Mouse (Mus musculus) C3H10T1/2 (cell line): ENCODE data around the gene Dctn3. TPM values are rescaled to one million over a fixed set of nuclear protein-coding genes. Genes with fewer than 3 reads are reported as not detected.

Experiments used
- polyA plus RNA-seq, 2 experiments: library from polyadenylated mRNA; unstranded; fragments of >200 nt; fragmentation: generic; extraction: Trizol; gene quantifications; one replicate each; pipeline ENCODE4 v1.2.1; 2012; ENCODE audit warnings: missing spikeins in 2 of 2

Gene Dctn3
- 100 to 1,000 TPM; 122 to 198 TPM for polyA plus RNA-seq

DNA sequence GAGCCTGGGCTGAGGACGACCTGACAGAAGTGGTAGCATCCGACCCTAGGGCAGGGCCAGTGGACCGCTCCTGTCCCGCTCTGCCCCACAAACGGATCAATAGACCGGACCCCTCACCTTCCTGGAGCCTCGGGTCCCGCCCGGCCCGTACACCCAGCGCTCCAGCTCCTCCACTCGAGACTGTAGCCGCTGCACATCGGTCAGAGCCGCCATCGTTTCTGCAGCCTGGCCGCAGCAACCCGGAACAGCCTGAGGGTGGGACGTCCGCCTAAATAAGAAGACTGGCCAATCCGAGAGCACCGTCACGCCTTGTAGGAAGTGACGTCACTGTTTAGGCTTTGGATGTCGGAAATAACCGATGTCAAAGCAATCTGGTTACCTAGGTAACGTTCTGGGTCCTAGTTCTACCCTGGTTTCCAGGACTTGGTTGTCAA is at the start of gene Dctn3:
Dctn3 (minus strand) TSS at position 253 of the 434 bp plus-strand sequence.

DNA sequence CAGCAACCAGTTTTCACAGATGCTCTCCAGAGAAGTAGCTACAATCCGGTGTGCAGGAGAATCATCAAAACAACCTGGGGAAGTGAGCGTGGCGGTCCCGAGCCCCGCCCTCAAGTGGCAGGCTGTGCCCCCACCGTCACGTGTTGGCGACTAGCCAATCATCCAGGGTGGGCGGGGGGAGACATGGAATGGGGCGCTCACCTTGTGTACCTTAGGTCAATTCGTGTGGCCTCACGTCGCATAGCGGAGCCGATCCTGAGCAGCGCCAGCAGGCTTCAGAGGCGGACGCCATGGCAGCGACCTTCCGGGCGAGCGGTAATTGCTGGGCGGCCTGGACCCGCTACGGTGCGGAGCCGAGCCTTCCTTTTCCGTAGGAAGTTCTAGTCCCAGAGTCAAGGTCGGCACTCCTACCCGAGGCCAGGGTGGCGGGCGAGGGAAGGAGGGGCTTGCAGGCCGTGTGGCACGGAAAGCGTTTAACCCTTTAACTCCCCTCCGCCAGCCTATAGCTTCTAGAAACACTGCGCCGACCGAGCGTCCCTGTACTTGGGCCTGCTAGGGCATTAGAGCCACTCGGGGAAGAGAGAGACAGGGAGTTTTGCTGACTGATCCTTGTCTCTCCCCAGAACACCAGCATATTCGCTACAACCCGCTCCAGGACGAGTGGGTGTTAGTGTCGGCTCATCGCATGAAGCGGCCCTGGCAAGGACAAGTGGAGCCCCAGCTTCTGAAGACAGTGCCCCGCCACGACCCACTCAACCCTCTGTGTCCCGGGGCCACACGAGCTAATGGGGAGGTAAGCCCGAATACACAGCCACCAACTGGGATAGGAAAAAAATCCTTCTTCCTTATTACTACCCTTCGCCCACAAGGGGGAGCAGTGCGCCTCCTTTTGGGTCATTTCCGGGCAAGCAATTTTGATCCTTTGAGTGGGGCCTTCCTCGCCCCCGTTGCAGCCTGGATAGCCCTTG is 32.7 kb upstream of the Dctn3 start, which contains the start of gene Sigmar1:
Sigmar1 (minus strand) TSS at position 820 of the 968 bp plus-strand sequence.

DNA sequence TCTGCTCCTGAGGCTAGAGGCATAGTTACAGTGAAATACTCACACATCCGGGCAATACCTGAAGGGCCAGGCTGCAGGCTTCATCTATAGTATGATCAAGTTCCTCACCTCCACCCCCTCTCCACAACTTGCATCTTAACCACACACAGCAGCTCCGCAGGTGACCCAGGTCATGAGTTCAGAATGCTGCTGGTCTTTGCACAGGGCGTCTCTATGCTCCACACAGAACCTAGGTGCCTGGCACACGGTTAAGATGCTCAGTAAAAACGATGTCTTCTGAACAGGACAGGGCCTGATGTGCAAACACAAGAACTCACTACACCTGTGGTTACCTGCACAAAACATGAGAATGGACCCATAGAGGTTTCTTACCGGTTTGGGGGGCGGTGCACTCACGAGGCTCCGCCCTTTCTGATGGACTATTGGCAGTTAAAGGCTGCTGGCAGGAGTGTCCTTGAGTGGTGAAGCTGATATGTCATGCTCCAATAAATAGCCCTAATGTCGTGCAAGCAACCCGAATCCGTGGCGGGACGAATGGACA is 31.9 kb upstream of the Dctn3 start, which contains the start of gene Galt:
Galt (plus strand) TSS at position 432 of the 541 bp plus-strand sequence.

DNA sequence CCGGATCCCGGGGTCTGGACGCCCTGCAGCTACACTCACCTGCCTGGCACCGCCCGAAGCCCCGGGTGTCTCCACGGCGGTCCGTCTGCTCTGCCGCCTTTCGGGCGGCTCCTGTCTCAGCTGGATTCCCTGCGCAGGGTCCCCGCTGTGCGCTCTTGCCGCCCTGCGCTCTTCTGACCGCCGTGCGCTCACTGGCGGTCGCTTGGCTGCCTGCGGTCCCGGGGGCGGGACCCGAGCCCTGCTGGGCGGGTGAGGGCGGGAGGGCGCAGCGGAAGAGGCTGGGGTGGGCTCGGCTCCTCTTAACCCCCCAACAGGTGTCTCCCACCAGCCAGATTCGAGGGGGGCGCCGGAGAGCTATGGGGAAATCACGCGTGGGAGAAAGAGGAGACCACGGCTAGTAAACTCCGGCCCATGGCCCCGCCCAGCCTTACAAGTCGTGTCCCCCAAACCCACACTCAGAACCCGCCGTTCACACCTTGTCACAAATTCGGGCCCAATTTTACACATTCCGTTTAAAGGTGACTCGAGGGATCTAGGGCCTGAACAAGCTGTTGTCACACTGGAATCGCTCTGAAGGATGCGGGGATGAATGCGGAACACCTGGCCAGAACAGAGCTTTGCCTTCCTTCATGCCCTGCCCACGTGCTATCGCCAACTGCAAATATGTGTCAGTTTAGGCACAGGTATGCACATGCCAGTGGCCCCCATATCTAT is 8.2 kb upstream of the Dctn3 start, which contains the start of gene Arid3c:
Arid3c (minus strand) TSS at position 91 of the 714 bp plus-strand sequence.

DNA sequence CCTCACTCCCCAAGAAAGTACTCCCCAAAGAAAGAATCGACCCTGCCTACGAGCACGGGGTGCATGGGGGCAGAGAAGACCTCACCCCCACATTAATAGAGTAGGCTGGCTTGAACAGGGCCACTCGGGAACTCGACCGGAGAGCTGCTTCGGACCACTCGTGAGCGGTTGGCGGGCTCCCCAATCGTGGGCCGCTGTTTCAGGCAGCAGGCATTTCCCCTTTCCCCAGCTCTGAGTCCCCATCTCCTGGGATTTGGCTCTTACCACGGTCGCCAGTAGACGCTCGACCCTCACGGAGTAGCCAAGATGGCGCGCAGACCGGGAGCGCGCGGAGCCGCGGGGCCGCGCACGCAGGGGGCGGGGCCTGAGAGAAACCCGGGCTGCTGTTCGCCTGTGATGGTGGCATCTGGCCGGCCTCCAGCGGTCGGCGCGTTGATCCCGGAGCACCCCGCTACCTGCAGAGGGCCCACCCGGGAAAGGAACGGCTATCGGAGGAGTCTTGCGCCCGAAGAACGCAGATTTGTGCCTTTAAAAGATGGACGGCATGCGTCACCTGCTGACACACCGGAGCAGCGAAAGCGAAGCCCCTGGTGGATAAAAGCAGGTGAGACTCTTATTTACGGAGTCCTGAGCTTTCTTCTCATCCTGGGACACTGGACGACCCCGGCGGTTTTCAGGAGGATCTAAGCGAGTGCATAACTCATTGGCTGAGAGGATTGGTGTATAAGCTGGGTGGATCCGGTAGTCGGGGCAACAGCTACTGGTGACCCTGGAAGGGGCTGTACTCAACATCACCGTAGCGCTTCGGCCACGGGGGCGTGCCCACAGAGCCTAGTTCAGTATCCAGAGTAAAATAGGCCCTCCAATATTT is 9.5 kb downstream of the Dctn3 start, which contains the start of gene Rpp25l:
Rpp25l (minus strand) TSS at position 338 of the 871 bp plus-strand sequence.

DNA sequence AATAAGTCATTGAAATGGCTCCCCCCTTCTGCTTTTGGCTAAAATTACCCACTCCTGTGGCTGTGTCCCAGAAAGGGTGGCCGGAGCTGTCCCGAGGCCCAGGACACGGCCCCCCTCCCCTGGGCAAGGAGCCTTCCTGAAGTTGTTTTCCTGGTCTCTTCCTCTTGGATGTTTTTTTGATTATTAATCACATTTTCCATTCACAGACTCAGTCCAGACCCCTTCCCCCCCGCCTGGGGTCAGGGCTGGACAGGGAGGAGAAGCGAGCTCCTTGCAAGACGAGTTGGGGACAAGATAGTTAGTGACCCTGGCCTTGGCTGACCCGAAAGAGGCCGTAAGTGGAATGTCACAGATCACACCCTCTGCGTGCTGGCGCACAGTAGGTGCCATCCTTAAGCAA is 23.2 kb downstream of the Dctn3 start, which contains the start of gene Il11ra1:
Il11ra1 (plus strand) TSS at position 207 of the 400 bp plus-strand sequence.

DNA sequence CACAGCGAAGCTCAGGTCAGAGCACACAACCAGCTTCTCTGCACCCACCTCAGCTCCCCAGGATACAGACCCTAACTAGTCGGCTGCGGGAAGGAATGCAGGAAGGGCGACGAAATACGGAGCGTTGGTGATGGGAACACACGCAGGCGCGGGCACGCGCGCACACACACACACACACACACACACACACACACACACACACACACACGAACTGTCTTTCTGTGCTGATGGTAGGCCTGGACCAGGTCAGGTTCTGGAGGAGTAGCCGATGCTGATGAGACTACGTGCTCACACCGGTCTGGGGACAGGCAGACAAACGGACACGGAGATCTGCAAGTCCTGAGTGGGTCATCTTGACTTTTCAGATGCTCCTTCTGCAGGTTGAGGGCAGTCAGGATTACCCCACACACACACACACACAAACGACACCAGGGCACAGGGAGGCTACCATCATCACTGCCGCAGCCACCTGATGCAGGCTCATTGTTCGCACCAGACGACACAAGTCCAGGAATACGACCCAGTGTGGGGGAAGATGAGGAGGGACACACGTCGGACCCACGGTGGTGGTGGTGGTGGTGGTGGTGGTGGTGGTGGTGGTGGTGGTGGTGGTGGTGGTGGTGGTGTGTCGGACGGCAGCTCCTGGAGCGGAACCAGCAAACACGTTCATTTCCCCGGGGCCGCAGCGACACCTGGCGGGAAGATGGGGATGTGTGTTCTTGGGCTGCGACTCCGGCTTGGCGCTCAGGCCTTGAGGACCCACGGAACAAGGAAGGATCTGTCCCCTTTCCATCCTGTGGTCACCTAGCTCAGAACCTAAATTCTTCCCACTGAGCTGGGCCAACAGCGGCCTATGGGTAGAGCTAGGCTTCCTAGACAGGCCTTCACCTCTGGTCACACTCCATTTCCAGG is 25.8 kb downstream of the Dctn3 start, which contains the start of gene Cntfr:
Cntfr (minus strand) TSS at position 160 of the 912 bp plus-strand sequence.

Other genes with a start within 250 kb of the Dctn3 start
- gene AI464131, start 220.1 kb downstream of the Dctn3 start, polyA plus RNA-seq: 10 to 100 TPM in 1 of 2 experiments, 1 to 10 TPM in 1; 1.2 to 13.2 TPM
- gene 1110017D15Rik, start 205.8 kb downstream of the Dctn3 start, polyA plus RNA-seq: under 1 TPM; 0.32 to 0.42 TPM
- 1 to 10 TPM; 2.1 to 8.5 TPM for gene Fam219a, start 153.6 kb downstream of the Dctn3 start, polyA plus RNA-seq
- gene Dnaic1, start 153.4 kb downstream of the Dctn3 start, polyA plus RNA-seq: not detected
- gene Enho, start 82.8 kb downstream of the Dctn3 start, polyA plus RNA-seq: under 1 TPM; 0.49 to 0.90 TPM
- under 1 TPM in 1 of 2 experiments, not detected in 1; 0.05 TPM for gene Cntfr, start 26.1 kb downstream of the Dctn3 start, polyA plus RNA-seq
- gene Il11ra1, start 23.2 kb downstream of the Dctn3 start, polyA plus RNA-seq: 100 to 1,000 TPM in 1 of 2 experiments, 10 to 100 TPM in 1; 68.7 to 317 TPM
- 10 to 100 TPM; 90.6 to 99.4 TPM for gene Rpp25l, start 9.6 kb downstream of the Dctn3 start, polyA plus RNA-seq
- not detected for gene Arid3c, start 8.0 kb upstream of the Dctn3 start, polyA plus RNA-seq
- gene Galt, start 32.1 kb upstream of the Dctn3 start, polyA plus RNA-seq: 10 to 100 TPM; 20.2 to 55.7 TPM
- 100 to 1,000 TPM in 1 of 2 experiments, 10 to 100 TPM in 1; 77.0 to 110 TPM for gene Sigmar1, start 33.0 kb upstream of the Dctn3 start, polyA plus RNA-seq
- gene Ccl27a, start 51.1 kb upstream of the Dctn3 start, polyA plus RNA-seq: under 1 TPM in 1 of 2 experiments, not detected in 1; 0.30 TPM
- not detected for gene Gm21541, start 180.4 kb upstream of the Dctn3 start, polyA plus RNA-seq
- not detected for gene Gm20878, start 218.4 kb upstream of the Dctn3 start, polyA plus RNA-seq
- not detected for gene Fam205a4, start 242.9 kb upstream of the Dctn3 start, polyA plus RNA-seq